Mouse (Mus musculus): ENCODE measurements at regions not wholly inside any gene's neighbourhood (a gene's known extent, or its start where the extent isn't known, plus 50 kb on each side); places are given as distances from the start of the nearest gene placed in this dataset.

DNA sequence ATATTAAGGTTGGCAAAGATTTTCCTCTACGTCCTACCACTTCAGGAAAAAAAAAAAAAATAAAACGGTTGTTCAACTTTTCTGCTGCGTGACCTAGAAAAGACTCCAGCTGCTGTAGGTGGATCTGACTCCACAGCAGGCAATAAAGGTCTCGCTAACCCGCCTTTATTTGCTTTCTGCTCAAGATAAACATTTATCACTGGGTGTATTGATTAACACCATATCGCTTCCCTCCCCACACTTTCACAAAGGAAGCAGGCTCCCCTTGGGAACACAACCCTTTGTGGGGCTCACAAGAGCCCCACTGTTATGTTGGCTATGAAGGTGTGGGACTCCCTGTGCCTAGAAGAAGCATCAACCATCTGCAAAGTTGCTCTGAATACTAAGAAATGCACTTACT lies 85.1 kb downstream of the Foxa2 start:
- Histone ChIP-seq H3K4me1 (no peaks in the 10 kb centered on the region), H3K27me3 (replicated peaks; ENCODE audit: low read depth, poor library complexity, severe bottlenecking) (no peaks in the 10 kb centered on the region), H3K27ac (replicated peaks) (no peak overlapping the region), H3K9me3 (no peaks in the 10 kb centered on the region), H3K36me3 (replicated peaks) (no peaks in the 10 kb centered on the region), H3K4me3 (no peak overlapping the region)
- DNase-seq (ENCODE audit: low spot score), result no peak
- 67% methylated on average over 6 of the region's 6 CpGs for WGBS

DNA sequence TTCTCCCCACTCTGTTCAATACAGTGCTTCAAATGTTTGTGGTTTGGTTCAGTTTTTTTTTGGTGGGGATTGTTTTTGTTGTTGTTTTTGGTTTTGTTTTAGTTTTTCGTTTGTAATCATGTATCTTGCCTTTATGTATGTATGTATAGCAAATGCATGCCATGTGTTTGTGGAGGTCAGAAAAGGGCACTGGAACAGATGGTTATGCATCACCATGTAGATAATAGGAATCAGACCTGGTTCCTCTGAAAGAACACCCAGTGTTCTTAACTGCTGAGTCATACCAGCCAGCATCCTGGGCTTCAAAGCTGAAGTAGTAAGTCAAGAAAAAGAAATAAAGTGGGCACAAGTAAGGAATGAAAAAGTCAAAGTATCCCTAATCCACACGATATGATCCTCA lies 92.6 kb downstream of the Foxa2 start:
- H3K9me3 ChIP-seq, result no peaks in the 10 kb centered on the region
- no peaks in the 10 kb centered on the region for H3K27me3 ChIP-seq (replicated peaks; ENCODE audit: low read depth, poor library complexity, severe bottlenecking)
- no peak overlapping the region for H3K4me3 ChIP-seq
- no peaks in the 10 kb centered on the region for H3K36me3 ChIP-seq (replicated peaks)
- DNase-seq (ENCODE audit: low spot score), result no peak
- WGBS, result 55% methylated on average over 2 of the region's 2 CpGs
- H3K4me1 ChIP-seq, result no peaks in the 10 kb centered on the region
- H3K27ac ChIP-seq (replicated peaks), result no peak overlapping the region

GRCm38 (mm10) chr2:147951233-147951632 lies 95.5 kb downstream of the Foxa2 start:
- H3K4me3 ChIP-seq, result no peak overlapping the region
- H3K4me1 ChIP-seq, result no peaks in the 10 kb centered on the region
- no peak for DNase-seq (ENCODE audit: low spot score)
- H3K27ac ChIP-seq (replicated peaks), result no peak overlapping the region
- WGBS, result 93% methylated on average over 5 of the region's 5 CpGs
- H3K9me3 ChIP-seq, result no peaks in the 10 kb centered on the region
- no peaks in the 10 kb centered on the region for H3K27me3 ChIP-seq (replicated peaks; ENCODE audit: low read depth, poor library complexity, severe bottlenecking)
- H3K36me3 ChIP-seq (replicated peaks), result no peaks in the 10 kb centered on the region

DNA sequence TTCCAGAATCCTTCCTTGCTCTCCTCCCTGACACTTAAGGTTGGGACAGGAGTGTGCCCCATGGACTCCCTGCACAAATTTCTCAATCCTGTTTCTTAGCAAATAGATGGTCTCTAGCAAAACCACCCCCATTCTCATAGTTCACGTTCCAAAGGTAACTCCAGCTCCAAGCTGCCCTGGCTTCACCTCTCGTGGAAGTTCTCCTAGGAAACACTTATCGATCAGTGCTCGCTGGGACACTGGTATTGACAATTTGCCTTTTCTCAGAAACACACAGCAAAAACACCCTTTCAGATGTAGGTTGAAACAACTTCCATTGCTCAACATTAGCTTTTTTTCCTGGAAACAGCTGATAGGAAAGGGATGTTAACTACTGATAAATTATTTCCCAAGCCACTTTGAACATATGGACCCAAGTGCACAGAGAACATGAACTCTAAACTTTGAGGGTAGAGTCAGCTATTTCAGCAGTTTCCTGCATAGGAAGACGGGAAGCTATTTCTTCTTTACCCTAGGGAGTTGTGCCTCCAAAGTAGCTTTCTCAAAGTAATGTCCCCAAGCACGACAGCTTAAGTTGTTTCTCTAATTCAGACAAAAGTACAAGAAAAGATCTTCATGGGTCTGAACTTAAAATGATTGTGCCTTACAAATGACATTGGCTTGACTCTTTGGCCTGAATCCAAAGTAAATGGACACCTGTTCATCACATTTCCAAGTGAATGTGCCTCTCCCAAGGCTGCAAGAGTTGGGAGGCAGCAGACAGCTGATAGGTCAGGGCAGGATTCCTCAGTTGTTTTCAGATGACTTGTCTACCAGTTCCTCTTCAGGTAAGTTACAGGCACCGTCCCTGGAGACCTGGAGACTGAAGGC lies 102.4 kb downstream of the Foxa2 start:
- no peak overlapping the region for H3K27ac ChIP-seq (replicated peaks)
- no peak overlapping the region for H3K4me3 ChIP-seq
- H3K27me3 ChIP-seq (replicated peaks; ENCODE audit: low read depth, poor library complexity, severe bottlenecking), result no peaks in the 10 kb centered on the region
- WGBS, result 84% methylated on average over 7 of the region's 7 CpGs
- no peaks in the 10 kb centered on the region for H3K36me3 ChIP-seq (replicated peaks)
- H3K4me1 ChIP-seq, result peaks cover 8% of the 10 kb centered on the region; the same call in 1 of the 2 replicates
- no peak for DNase-seq (ENCODE audit: low spot score)
- no peaks in the 10 kb centered on the region for H3K9me3 ChIP-seq

GRCm38 (mm10) chr2:147942591-147942990 lies 104.2 kb downstream of the Foxa2 start:
- Histone ChIP-seq H3K36me3 (replicated peaks) (no peaks in the 10 kb centered on the region), H3K27ac (replicated peaks) (no peak overlapping the region), H3K27me3 (replicated peaks; ENCODE audit: low read depth, poor library complexity, severe bottlenecking) (no peaks in the 10 kb centered on the region), H3K4me1 (peaks cover 8% of the 10 kb centered on the region; the same call in 1 of the 2 replicates), H3K4me3 (no peak overlapping the region), H3K9me3 (no peaks in the 10 kb centered on the region)
- WGBS, result 64% methylated on average over 4 of the region's 4 CpGs
- DNase-seq (ENCODE audit: low spot score), result no peak

- no peaks in the 10 kb centered on the region for H3K36me3 ChIP-seq (replicated peaks)
- H3K27ac ChIP-seq (replicated peaks), result no peak overlapping the region
- peaks cover 8% of the 10 kb centered on the region; the same call in 1 of the 2 replicates for H3K4me1 ChIP-seq
- 16% methylated on average over 4 of the region's 4 CpGs for WGBS
- H3K9me3 ChIP-seq, result no peaks in the 10 kb centered on the region
- DNase-seq (ENCODE audit: low spot score), result no peak
- H3K4me3 ChIP-seq, result no peak overlapping the region
- H3K27me3 ChIP-seq (replicated peaks; ENCODE audit: low read depth, poor library complexity, severe bottlenecking), result no peaks in the 10 kb centered on the region
Observed at GRCm38 (mm10) chr2:147941319-147941718, 105.5 kb downstream of the Foxa2 start.

- no peaks in the 10 kb centered on the region for H3K9me3 ChIP-seq
- H3K27ac ChIP-seq (replicated peaks), result no peak overlapping the region
- no peaks in the 10 kb centered on the region for H3K36me3 ChIP-seq (replicated peaks)
- peaks cover 3% of the 10 kb centered on the region for H3K4me1 ChIP-seq
- no peak for DNase-seq (ENCODE audit: low spot score)
- no peak overlapping the region for H3K4me3 ChIP-seq
- H3K27me3 ChIP-seq (replicated peaks; ENCODE audit: low read depth, poor library complexity, severe bottlenecking), result no peaks in the 10 kb centered on the region
- 95% methylated on average over 2 of the region's 2 CpGs for WGBS
Observed at GRCm38 (mm10) chr2:147932494-147932893, 114.3 kb downstream of the Foxa2 start.

GRCm38 (mm10) chr2:147929031-147929711 lies 117.6 kb downstream of the Foxa2 start:
- Histone ChIP-seq H3K36me3 (replicated peaks) (no peaks in the 10 kb centered on the region), H3K4me1 (peaks cover 3% of the 10 kb centered on the region), H3K27me3 (replicated peaks; ENCODE audit: low read depth, poor library complexity, severe bottlenecking) (no peaks in the 10 kb centered on the region), H3K9me3 (no peaks in the 10 kb centered on the region), H3K27ac (replicated peaks) (no peak overlapping the region), H3K4me3 (no peak overlapping the region)
- WGBS, result 71% methylated on average over 5 of the region's 5 CpGs
- no peak for DNase-seq (ENCODE audit: low spot score)

GRCm38 (mm10) chr2:147927792-147928670 lies 118.7 kb downstream of the Foxa2 start:
- 55% methylated on average over 10 of the region's 10 CpGs for WGBS
- Histone ChIP-seq H3K4me3 (no peak overlapping the region), H3K27ac (replicated peaks) (no peak overlapping the region), H3K36me3 (replicated peaks) (no peaks in the 10 kb centered on the region), H3K4me1 (peaks cover 3% of the 10 kb centered on the region), H3K9me3 (no peaks in the 10 kb centered on the region), H3K27me3 (replicated peaks; ENCODE audit: low read depth, poor library complexity, severe bottlenecking) (no peaks in the 10 kb centered on the region)
- no peak for DNase-seq (ENCODE audit: low spot score)

DNA sequence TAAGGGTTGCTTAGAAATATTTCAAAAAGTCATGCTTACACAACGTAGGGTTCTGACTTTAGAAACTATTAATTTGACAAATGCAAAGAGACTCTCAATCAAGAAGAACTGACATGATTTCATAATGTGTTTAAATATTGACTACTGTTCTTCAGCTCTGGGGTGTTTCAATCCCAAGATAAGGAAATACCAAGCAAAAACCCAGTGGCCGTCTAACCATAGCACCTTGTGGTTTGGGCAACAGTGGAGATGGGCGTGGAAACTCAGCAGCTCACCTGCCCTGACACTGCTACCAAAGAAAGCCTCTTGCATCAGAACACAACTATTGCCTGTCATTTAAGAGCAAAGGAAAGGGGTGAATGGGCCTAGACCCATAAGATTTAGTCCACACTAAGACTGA lies 119.9 kb downstream of the Foxa2 start:
- 89% methylated on average over 3 of the region's 3 CpGs for WGBS
- Histone ChIP-seq H3K4me1 (peaks cover 3% of the 10 kb centered on the region), H3K27ac (replicated peaks) (no peak overlapping the region), H3K36me3 (replicated peaks) (no peaks in the 10 kb centered on the region), H3K9me3 (no peaks in the 10 kb centered on the region), H3K4me3 (no peak overlapping the region), H3K27me3 (replicated peaks; ENCODE audit: low read depth, poor library complexity, severe bottlenecking) (no peaks in the 10 kb centered on the region)
- no peak for DNase-seq (ENCODE audit: low spot score)

DNA sequence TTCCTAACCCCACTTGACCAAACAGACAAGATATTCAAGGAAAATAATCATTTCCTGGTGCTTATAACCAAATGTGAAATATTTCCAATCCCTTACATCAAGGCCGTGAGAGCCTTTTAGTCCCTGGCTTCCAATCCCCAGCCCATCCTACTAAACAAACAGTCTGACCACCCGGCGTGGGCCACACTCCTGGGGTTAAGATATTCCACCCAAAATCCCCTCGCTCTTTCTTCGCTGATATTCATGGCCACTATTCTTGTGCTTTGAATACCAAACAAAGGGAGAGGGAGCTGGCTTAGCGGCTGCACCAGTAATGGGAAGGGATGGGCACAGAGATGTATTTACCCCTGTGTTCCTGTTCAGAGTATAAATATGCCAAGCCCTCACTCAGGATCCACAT lies 139.4 kb downstream of the Foxa2 start:
- H3K27me3 ChIP-seq (replicated peaks; ENCODE audit: low read depth, poor library complexity, severe bottlenecking), result peaks cover 81% of the 10 kb centered on the region
- no peak overlapping the region for H3K4me3 ChIP-seq
- H3K9me3 ChIP-seq, result no peaks in the 10 kb centered on the region
- 59% methylated on average over 6 of the region's 6 CpGs for WGBS
- peaks cover 12% of the 10 kb centered on the region for H3K4me1 ChIP-seq
- H3K36me3 ChIP-seq (replicated peaks), result no peaks in the 10 kb centered on the region
- H3K27ac ChIP-seq (replicated peaks), result no peak overlapping the region
- DNase-seq (ENCODE audit: low spot score), result no peak
